Mouse (Mus musculus) spleen, adult 2 months (tissue): ENCODE measurements at regions not wholly inside any gene's neighbourhood (a gene's known extent, or its start where the extent isn't known, plus 50 kb on each side); places are given as distances from the start of the nearest gene placed in this dataset.

ENCODE experiments used
- DNase-seq, 2 experiments: peaks; one replicate each; pipeline versions ENCODE4 v3.0.0 to v3.0.0-alpha.2; 2012 to 2021; ENCODE audit warnings: low spot score in 2 of 2, low read depth in 1 of 2
- H3K27ac ChIP-seq: fragments of 200-500 bp; 2 replicates; pipeline ENCODE4 v1.5.1; 2012; ENCODE audit warnings: low read length, inconsistent platforms; ENCODE audit not compliant: insufficient read depth
- H3K27me3 ChIP-seq: fragments of 200-500 bp; 2 replicates; pipeline ENCODE4 v1.6.1; 2012; ENCODE audit warnings: mild to moderate bottlenecking, moderate library complexity, low read length, inconsistent platforms; ENCODE audit not compliant: control insufficient read depth, insufficient read depth
- H3K36me3 ChIP-seq: fragments of 200-500 bp; 2 replicates; pipeline ENCODE4 v1.6.1; 2012; ENCODE audit warnings: mild to moderate bottlenecking, low read length, inconsistent platforms; ENCODE audit not compliant: control insufficient read depth, insufficient read depth
- H3K4me1 ChIP-seq: fragments of 200-500 bp; 2 replicates; pipeline ENCODE4 v1.6.1; 2011; ENCODE audit warnings: inconsistent platforms; ENCODE audit not compliant: control insufficient read depth, insufficient read depth, insufficient read length
- H3K4me3 ChIP-seq: fragments of 200-500 bp; 2 replicates; pipeline ENCODE4 v1.5.1; 2011; ENCODE audit warnings: mild to moderate bottlenecking, inconsistent platforms; ENCODE audit not compliant: insufficient read depth, insufficient read length; ENCODE audit errors: extremely low read depth
- CTCF ChIP-seq: fragments of 200-500 bp; IDR thresholded peaks from 2 replicates; pipeline ENCODE4 v1.5.1; 2011; ENCODE audit warnings: mild to moderate bottlenecking, inconsistent platforms; ENCODE audit not compliant: insufficient read depth, insufficient read length, insufficient replicate concordance; ENCODE audit errors: extremely low read depth
- POLR2A ChIP-seq: fragments of 200-500 bp; IDR thresholded peaks from 2 replicates; pipeline ENCODE4 v1.6.1; 2011; ENCODE audit warnings: low read depth, low read length, inconsistent platforms
- WGBS: fragments of 180-500 bp; shearing (Covaris S2); methylation state at CpG from one replicate; pipeline ENCODE4 v1.1.7; 2018; 5-methylcytosine and 5-hydroxymethylcytosine counted together

DNA sequence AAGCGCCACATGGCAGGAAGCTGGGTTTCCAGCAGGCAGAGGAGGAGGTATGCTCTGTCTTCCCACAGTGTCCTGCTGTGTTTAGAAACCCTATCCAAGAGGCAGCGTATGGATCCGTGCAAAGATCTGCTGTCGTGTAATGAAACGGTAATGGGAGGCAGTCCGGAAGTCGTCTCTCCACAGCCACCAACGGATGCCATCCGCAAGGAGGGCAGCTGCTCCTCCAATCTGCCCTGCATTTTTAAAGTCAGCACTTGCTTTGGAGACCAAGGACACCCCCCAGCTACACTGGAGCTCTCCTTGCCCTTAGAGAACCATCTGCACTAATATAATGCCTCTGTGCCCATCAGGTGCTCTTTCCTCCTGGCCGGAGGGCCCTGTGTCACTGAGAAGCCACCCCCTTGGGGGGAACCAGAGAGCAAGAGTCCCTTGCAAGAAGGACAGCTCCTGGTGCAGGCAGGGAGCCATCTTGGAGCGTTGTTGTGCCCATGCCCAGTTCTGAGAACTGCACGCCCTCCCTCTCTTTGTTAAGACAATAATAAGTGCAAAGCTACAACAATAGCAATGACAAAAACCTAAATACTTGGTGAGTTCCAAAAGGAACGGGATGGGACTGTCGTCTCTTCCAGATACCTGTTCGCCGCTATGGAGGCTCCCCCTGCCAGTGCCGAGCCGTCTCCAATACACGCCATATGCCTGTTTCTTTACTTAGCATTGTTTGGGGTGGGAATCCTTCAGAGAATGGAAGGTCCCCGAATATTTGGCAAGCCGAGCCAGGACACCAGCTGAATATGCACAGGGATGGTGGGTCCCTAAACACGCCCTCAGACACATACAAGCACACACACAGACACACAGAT is 384.4 kb downstream of the Zfp536 start:
- Histone ChIP-seq H3K27ac (no peak overlapping the region), H3K36me3 (no peaks in the 10 kb centered on the region), H3K4me1 (no peaks in the 10 kb centered on the region), H3K27me3 (no peaks in the 10 kb centered on the region), H3K4me3 (no peak overlapping the region)
- TF ChIP-seq CTCF (no peak), POLR2A (no peak)
- WGBS: 90% methylated on average over 22 of the region's 22 CpGs
- DNase-seq: no peak

DNA sequence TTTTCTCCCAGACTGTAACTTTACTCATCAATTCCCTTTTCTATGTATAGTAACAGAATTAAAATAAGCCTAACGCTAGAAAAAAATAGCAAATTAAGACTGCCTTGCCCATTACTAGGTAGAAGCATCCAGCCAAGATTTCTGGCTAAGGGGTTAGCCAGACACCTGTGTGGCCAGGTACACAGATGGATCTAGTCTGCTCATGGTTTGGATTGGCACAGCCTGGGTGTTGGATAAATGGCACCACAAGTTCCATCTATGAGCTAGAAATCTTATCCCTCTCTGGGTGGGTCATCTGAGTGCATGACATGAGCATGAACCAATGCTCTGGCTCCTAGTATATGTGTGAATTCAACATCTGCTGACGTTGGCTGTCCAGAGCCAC is 383.7 kb downstream of the Zfp536 start:
- H3K4me3 ChIP-seq: no peak overlapping the region
- WGBS: 85% methylated on average over 2 of the region's 2 CpGs
- no peak overlapping the region for H3K27ac ChIP-seq
- no peak for DNase-seq
- H3K27me3 ChIP-seq: no peaks in the 10 kb centered on the region
- no peak for TF ChIP-seq POLR2A
- TF ChIP-seq CTCF: no peak
- H3K36me3 ChIP-seq: no peaks in the 10 kb centered on the region
- no peaks in the 10 kb centered on the region for H3K4me1 ChIP-seq

DNA sequence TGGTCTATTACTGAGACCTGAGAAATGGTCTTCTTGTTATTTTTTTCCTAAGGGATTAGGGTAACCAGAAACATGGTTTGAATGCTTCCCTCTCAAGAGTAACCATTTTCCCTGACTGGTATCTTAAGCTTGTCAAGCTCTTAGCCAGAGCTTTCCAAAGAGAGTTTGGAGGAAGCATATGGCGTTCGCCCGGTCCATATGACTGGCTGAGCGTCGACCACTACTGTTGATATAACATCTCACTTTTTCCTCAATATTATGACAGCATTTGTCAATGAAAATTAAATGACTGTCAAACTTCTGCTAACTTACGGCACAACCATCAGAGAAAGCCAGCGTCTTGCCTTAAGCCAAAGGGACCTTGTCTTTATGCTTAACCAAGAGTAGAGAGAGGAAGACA is 383.2 kb downstream of the Zfp536 start:
- DNase-seq: no peak
- Histone ChIP-seq H3K27ac (no peak overlapping the region), H3K4me1 (no peaks in the 10 kb centered on the region), H3K4me3 (no peak overlapping the region), H3K27me3 (no peaks in the 10 kb centered on the region), H3K36me3 (no peaks in the 10 kb centered on the region)
- 96% methylated on average over 7 of the region's 7 CpGs for WGBS
- TF ChIP-seq POLR2A (no peak), CTCF (no peak)

DNA sequence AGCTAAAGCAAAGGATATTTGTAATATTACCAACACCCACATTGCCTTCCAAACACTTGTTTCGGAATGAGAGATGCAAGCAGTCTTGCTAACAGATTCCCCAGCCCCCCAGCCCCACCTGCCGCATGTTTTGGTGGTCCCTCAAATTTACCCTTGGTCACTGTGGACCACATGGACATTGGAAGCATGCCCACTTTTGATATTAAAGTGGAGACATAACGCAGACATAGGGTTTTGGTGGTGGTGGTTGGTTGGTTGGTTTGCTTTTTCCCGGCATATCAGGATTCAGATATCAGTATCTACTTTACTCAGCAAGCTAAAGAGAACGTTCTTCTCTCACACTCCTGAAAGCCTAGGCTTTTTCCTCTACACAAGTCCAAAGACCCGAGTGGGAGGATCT is 381.3 kb downstream of the Zfp536 start:
- 74% methylated on average over 6 of the region's 6 CpGs for WGBS
- Histone ChIP-seq H3K4me3 (no peak overlapping the region), H3K27ac (no peak overlapping the region), H3K27me3 (no peaks in the 10 kb centered on the region), H3K36me3 (no peaks in the 10 kb centered on the region), H3K4me1 (no peaks in the 10 kb centered on the region)
- TF ChIP-seq POLR2A: no peak
- TF ChIP-seq CTCF: no peak
- DNase-seq: no peak

DNA sequence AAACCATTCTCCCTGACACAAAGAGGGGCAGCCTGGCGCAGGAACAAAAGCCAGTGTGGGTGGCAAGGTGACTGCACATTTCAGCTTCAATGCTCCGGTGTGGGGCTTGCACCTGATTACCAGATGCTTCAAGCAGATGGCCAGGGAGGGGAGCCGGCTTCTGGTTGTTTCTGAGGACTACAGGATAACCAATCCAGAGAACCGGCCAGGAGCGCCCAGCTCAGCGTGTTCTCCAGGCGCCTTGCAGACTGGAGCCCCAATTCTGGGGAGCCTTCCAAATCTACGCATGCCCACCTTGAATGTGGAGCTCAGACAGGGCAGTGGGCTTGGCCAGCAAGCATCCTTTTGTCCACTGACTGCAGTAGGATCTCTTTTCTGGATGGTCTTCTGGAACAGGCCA is 380.8 kb downstream of the Zfp536 start:
- 90% methylated on average over 8 of the region's 8 CpGs for WGBS
- H3K4me3 ChIP-seq: no peak overlapping the region

DNA sequence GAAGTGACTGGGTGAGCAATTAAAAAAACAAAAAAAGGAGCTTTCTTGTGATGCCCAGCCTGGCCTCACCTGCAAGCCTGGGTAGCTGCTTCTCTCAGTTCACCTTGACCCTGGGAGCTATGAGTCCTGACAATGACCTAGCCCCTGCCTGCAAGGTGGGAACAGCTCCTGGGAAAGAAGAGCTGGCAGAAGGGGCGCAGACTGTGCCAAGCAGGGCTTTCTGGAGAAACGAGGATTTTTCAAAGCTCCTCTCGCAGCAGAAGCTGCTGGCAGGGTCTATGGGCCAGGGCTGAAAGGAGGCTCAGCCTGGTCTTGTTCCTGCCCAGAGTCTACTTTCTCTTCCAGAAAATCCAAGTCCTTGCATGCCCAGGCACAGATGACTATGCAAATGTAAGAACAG is 380.4 kb downstream of the Zfp536 start:
- Histone ChIP-seq H3K27me3 (no peaks in the 10 kb centered on the region), H3K36me3 (no peaks in the 10 kb centered on the region), H3K27ac (no peak overlapping the region), H3K4me3 (no peak overlapping the region), H3K4me1 (no peaks in the 10 kb centered on the region)
- 78% methylated on average over 3 of the region's 3 CpGs for WGBS
- no peak for DNase-seq
- no peak for TF ChIP-seq CTCF
- TF ChIP-seq POLR2A: no peak

More for the DNA sequence above, 380.8 kb downstream of the Zfp536 start:
- H3K27me3 ChIP-seq: no peaks in the 10 kb centered on the region
- no peak for DNase-seq
- TF ChIP-seq CTCF (no peak), POLR2A (no peak)
- H3K36me3 ChIP-seq: no peaks in the 10 kb centered on the region
- no peaks in the 10 kb centered on the region for H3K4me1 ChIP-seq
- H3K27ac ChIP-seq: no peak overlapping the region

DNA sequence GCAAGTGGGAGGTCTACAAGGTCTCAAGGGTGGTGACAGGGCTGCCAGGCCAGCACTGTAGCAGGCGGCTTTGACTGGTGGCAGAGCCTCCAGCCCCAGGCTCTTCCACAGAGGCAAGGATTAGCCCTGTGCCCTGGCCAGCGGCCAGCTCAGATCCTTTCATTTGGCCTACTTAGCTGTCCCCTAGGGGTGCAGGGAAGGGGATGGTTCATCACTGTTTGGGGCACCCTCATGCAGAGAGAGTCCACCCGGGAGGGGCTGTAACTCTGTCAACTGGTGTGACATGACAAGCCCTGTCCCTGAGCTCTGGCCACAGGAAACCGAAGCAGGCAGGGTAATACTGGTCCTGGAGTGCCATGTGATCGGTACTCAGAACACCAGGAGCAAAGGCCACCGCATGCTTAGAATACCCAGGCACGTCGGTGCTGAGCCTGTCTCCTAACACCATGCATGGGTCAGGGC is 378.4 kb downstream of the Zfp536 start:
- no peak overlapping the region for H3K4me3 ChIP-seq
- no peak for DNase-seq
- no peak for TF ChIP-seq CTCF
- TF ChIP-seq POLR2A: no peak
- H3K36me3 ChIP-seq: no peaks in the 10 kb centered on the region
- no peaks in the 10 kb centered on the region for H3K27me3 ChIP-seq
- no peak overlapping the region for H3K27ac ChIP-seq
- 82% methylated on average over 8 of the region's 8 CpGs for WGBS
- H3K4me1 ChIP-seq: no peaks in the 10 kb centered on the region
